Mouse (Mus musculus) B cell, adult 2 months (primary cell): ENCODE data around the gene Crct1.

Experiments
- DNase-seq, 2 experiments: peaks; one replicate each; pipeline ENCODE4 v3.0.0; 2022

Crct1 gene

DNA sequence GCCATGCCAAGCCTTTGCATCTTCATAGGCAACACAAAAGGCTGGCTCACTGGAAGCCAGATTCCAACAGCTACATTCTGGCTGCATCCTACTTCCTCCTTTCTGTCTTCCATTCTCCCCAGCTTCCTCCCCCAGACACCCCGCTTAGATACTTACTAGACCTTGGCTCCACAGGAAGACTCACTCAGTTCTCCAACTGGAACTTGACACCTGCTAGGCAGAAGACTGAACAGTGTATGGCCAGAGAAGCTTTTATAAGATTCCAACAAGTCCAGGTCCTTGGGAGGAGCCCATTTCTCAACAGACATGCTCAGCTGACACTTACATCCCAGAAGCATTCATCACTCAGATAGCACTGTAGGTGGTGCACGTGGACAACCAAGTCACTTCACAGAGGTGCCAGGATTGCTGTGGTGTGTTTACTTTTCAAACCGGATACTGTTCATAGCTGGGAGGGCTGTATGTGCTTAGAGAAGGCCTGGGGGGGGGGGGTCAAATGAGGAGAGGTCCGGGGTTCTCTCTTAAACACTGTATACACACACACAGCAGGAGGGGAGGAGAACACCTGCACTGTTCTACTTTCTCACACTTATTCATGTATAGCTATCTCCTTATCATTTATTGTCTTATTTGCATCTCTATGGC is at the start of gene Crct1:
Gene Crct1, minus strand, starts transcription at position 228 of the 645 bp plus-strand sequence.
- no peak for DNase-seq

DNA sequence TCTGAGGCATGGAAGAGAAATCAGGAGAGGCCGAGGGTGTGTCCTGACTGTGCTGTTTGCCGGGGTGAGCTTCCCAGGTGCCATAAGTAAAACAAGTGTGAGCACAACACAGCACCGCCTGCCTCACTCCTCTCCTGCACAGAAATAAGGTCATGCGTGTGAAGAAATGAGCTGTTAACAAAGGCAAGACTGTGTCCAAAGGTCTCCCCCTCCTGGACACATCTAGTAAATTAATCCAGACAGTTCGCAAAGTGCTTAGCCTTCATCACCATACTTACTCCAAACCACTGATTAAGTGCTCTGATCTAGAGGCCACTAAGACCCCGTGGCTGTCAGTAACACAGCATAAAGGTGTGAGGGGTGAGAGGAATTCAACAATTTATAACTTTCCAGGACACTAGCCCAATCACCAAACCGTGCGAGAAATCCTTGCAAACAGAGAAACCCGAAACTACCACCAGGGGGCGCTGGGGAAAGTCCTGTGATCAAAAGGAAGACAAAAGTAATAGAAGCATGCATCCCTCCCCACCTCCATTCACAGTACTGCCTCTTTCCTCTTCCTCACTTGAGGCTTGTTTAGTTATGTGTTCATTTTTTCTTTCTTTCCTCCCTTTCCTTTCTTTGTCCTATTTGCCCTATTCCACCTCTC is 37.5 kb upstream of the Crct1 start:
- DNase-seq, result peak in 1 of 2 experiments; percentile 2

DNA sequence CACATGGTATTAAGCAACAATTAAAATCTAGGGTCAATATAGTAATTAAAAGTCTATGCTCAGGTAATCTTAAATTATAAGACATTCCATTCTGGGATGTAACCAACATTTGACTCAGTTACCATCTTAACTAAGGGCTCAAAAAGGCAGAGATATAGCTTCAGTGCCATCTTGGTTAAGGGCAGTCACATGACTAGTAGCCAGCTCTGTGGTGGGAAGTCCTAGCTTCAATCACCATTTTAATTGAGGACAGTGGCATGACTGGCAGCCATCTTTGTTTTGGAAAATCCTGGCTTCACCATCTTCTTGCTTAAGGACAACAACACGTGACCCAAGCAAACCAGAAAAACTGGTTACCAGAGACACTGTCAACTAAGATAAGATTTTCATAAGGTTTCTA is 34.7 kb upstream of the Crct1 start:
- DNase-seq, result no peak

DNA sequence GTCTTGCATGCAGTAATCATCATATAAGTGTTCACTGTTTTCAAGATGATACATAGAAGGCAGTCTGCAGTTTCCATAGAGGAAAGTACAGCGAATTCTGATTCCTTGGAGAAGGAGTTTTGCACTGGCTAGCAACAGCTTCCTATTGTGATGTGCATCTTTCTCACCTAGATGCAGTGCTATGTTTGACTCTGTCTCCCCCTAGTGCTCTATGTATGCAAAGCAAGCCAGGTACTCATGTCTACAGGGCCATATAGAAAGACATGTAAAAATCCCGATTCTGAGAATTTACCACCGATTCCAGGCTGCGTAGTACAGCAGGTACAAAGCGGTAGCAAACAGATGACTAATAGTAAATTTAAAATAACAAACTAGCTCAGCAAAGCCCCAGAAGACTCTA is 16.0 kb upstream of the Crct1 start:
- no peak for DNase-seq

DNA sequence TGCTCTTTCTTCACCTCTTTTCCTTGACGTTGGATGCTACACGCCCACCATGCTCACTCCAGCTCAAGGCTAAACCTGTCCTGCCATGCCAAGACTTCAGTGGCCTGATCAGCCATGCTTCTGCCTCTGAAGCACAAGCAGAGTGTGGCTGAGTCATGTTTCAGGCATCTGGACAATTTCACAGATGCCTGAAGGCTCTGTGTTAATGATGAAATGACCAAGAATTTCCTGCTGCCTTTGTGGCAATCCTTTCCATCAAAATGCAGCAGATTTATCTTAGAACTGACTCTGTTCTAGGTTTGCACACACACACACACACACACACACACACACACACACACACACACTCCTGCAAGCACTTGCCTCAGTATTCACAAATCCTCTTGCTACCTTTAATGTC is 10.0 kb upstream of the Crct1 start:
- no peak for DNase-seq

DNA sequence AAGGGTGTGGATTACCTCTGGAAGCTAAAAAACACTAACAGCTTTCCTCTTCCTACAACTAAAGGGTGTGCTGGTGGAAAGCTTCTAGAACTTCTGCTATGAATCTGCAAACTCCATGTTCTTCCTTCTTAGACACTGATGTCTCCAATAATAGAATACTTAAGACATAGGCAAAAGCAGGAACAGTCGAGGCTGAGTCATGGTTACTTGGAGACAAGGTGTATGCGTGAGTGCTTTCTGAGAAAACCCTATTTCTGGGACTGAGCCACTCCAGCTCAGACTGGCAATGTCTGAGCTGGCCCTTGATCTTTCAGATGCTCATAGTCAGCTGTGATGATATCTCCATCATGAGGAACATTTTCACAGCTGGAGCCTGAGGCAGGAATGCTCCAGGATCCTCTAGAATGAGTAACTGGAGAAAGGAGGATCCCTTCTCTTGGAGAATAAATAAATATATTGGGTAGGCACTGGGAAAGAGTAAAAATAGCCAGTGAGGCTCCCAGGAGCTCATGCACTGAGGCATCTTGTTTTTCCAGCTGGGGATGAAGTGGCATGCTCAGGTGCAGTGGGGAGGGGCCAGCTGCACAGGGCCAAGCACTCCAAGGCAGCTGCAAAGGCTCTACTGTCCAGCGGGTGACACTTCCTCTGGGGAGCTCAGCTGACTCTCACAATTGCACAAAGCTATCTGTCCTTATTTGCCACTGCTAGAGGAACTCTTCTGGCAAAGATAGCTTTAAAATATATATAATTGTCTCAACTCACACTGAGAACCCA is 8.1 kb upstream of the Crct1 start:
- DNase-seq, result no peak

DNA sequence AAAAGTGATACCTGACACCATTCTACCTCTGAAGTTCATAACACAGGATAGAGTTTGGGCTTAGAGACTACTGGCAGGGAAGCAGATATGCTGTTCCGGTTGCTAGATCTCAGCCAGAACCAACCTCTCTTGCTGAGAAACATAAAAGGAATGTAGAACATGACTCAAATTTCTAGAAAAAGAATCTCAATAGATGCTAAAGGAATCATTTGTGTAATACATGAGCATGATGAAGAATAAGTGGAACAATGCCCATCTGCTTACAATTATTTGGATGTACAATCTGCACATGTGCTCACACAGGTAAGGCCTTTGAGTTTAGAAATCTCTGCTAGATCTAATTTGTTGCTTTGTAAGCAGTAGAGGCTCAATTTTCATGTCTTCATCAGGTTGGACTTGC is 5.7 kb upstream of the Crct1 start:
- no peak for DNase-seq

DNA sequence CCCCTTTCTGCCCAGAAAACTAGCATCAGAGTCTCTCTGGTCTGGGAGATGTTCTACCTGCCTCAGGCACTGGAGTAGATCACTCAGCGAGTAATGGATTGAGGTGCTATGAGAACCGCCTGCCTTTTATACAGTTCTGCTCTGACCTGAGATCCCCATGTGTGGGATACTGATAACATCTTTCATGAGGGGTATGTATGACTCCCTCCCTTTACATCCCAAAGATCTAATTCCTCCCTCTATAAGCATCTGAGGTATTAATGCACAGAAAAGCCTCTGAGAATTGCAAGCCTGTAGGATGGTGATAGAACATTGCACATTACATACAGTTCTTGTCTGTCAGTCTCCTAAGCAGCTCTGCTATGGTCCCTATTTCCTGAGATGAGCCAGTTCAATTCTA is 3.5 kb upstream of the Crct1 start, which contains the start of gene Lce1m:
Gene Lce1m, minus strand, starts transcription at position 101 of the 400 bp plus-strand sequence.
- no peak for DNase-seq

DNA sequence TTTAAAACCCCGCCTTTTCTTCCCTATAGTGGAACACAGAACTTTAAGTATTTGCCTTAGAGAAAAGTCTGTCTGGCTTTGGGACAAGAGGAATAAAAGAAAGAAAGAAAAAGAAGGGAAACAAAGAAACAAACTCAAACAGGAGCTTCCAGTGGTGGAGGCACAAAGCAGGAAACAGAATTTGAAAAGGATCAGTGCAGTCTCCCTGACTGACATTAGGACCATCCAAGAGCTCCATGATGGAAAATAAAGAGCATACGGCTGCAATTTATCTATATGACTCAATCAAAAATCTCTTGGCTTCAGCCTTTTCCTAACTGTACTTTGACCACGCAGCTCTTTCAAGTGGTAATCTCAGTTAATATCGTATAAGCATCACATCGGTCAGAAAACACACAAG is 616 bp downstream of the Crct1 start:
- DNase-seq, result no peak

DNA sequence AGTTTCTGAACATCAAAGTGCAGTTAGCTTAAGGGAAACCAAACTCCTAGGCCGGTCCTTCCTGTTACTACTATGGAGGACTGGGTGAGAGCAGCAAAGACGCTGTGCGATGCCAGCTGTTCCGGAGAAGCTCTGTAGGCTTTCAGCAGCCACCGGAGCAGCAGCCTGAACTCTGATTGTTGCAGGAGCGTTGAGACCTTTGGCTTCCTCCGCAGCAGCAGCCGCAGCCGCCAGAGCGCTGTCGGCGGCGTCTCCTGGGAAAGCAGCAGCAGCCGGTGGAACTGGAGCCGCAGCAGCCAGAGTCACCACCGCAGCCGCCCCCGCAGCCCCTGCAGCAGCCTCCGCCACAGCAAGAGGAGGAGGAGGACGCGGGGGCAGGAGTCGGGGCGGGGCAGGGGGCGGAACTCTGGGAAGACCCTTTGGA is 1.1 kb downstream of the Crct1 start:
- DNase-seq, result no peak

DNA sequence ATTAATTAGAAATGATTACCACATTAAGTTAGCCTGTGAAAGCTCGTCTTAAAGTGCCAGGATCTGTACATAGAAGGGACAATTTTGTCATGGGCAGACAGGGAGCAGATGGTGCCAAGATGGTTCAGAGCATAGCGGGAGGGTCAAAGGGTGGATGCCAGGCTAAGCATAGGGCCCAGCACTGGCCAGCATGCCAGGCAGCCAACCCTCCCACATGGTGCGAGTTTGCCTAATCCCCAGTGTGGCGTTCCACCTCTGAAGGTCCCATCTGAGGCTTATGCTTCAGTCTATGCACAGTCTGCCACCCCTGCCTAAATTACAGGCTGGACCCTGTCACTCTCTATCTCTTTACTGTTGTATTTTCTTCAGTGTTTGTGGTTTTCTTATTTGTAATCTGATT is 12.6 kb downstream of the Crct1 start:
- no peak for DNase-seq

DNA sequence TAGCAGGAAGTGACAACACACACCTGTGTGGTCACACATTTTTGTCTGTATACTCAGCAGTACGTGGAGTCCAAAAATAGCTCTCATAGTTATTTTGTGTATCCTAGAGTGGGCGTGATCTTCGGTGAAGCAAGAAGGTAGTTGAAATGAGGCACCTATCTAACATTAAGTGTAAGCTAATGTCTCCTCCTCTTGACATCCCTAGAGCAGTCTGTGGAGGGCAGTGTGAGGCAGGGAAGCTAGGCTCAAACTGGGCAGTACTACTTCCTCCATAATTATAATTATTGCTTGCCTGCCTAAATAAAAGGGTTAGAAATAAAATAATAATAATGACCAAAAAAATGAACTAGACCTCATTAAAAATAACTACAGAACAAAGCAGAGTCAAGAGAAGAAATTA is 14.9 kb downstream of the Crct1 start:
- no peak for DNase-seq

DNA sequence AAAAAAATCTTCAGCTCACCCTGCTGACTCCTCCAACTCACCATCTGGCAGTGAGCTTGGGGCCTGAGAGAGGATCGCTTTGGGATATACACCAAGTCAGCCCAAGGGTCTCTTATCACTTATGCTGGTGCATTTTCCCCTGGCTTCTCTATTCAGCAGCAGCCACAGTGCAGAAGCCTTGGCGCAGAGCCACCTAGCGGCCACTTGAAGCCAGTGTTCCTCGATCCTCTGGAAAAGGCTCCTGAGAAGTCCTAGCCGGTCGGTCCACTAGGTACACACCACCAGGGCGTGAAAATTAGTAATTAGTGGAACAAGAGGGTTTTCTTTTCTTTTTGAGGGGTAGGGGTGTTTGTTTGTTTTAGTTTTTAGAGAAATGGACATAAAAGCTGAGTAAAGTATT is 16.8 kb downstream of the Crct1 start:
- no peak for DNase-seq

DNA sequence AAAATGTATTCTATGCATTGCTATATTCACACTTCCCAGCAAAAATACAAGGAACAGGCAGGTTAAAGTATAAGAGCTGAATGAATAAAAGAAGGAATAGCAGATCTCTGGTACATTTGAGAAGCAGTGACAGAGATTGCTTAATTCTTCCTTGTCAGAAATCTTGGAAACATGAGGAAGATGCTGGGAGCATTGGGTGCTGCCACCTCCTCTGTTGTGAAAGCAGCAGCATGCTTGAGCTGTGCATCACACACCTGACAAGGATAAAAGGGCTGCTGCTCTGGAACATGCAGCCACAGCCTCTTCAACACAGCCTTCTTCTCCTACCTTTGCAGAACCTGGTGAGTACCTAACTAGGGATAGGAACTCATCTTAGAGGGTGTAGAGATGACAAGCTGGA is 23.6 kb downstream of the Crct1 start, which contains the start of gene Lce3f:
Gene Lce3f, plus strand, starts transcription at position 301 of the 400 bp plus-strand sequence.
- DNase-seq, result no peak

DNA sequence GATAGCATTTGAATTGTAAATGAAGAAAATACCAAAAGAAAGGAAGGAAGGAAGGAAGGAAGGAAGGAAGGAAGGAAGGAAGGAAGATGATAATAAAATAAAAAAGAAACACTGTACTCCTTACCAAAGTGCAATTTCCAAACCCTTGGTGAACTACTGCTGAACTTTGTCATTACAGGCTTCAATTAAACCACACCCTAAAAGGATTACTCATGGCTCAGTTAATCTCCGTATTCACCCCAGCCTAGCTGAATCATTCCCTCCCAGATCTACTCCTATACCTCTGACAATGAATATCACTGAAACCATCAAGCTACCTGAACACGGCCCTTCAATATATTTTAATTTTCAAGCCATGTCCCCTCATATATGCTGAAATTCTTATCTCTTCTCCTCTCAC is 37.0 kb downstream of the Crct1 start:
- DNase-seq, result no peak

DNA sequence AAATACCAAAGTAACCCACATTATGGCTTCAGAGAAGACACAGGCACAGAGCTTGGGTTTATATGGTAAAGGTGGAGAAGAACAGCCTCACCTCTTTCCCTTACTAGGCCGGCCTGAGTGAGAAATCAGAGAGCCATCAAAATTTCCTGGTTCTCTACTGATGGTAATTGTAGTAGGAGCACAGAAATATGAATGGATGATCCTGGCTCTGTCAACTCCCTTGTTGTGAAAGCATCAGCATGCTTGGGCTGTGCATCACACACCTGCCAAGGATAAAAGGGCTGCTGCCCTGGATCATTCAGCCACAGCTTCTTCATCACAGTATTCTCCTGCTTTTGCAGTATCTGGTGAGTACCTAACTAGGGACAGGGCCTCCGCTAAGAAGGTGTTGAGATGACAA is 48.7 kb downstream of the Crct1 start, which contains the start of gene Lce3e:
Gene Lce3e, plus strand, starts transcription at position 301 of the 400 bp plus-strand sequence.
- no peak for DNase-seq
